Mouse (Mus musculus): ENCODE measurements around the gene Vmn2r108.

DNA sequence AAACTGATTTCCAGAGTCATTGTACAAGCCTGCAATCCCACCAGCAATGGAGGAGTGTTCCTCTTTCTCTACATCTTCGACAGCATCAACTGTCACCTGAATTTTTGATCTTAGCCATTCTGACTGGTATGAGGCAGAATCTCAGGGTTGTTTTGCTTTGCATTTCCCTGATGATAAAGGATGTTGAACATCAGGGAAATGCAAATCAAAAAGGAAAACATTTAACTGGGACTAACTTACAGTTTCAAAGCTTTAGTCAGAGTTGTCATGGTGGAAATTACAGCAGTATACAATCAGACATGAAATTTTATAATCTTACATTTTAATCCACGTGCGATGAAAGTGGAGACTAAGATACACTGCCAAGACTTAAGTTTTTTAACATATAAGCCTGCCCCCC lies 7.8 kb downstream of the Vmn2r108 start:
- TF ChIP-seq CTCF (IDR thresholded peaks at IDR 0.05; ENCODE audit: extremely low read depth, insufficient read length, insufficient replicate concordance, low read depth, low read length) (no peak), POLR2A (IDR thresholded peaks at IDR 0.05; ENCODE audit: low read depth, low read length) (no peak)

Measured in small intestine, adult 2 months (tissue).